Mouse (Mus musculus): ENCODE measurements at regions not wholly inside any gene's neighbourhood (a gene's known extent, or its start where the extent isn't known, plus 50 kb on each side); places are given as distances from the start of the nearest gene placed in this dataset.

DNA sequence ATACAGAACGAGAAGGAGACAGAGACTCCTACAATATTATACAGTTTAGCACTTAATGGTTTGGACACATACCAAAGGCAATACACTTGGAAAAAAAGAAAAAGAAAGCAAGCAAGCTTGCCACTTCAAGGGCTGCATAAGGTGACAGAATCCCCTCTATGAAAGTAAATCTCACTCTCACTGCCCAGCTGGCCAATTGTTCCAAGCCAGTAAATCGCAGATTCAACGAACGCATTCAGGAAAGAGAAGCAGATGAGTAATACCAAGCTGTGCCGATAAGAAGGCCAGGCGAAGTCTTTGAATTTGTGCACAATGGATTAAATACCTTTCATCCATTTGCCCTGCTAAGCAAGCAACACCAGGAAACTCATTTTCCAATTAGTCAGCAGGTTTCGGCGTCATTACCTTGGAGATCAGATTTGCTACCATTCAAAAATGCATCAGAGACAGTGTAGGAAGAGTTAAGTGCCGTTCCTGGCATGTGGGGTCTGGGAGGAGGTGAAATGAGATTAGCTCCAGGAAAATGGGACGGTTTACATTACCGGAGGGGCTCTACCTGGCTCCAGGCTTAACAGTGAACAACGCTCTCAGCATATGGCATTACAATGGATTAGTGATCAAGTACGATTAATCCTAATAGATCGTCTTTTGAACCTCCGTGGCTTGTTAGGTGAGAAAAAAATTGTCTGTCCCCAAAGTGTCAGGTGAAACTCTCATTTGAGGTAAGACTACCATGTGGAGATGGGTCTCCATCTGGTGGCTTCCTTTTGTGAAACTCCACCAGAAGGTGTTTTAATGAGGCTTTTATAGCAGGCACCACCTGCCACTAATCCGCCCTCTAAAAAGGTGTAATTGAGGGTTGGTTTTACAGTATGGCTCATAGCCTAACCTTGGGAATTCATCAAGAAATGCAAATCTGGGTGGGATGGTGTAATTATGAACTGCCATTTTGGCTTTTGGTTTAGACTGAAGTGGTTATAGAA is 518.2 kb upstream of the Mpdz start:
- peak; percentile 77 for DNase-seq

DNA sequence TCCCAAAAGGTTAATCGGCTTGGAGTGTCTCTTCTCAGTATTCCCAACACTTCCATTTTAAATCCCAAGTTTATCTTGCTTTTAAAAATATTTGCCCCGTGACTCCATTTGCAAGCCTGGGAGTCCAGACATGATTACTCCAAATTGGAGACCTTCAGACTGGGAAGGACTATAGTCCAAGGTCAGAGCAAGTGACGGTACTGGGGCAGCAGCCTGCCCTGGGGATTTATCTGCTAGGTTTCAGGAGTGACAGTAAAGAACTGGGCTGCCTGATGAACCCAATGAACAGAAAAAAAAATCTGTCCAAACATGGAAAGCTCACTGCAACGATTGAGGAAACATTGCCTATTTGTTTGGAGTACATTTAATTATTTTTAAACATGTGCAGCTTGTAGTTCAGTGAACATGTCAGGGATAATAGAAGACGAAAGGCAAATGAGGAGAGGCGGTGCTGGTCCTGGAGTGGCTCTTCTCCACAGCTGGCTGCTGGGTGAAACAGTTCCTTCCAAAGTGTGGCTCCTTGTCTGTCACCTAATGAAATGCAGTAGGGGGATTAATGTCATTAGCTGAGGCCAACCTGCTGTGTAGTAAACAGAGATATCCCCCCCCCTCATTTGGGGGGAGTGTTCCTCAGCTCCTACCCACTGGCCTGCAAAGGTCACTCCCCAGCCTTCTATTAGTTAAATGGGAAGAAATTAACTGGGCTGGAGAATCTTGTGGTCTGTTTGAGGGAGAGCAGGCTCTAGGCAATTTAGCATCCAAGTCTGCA is 514.5 kb upstream of the Mpdz start:
- no peak for DNase-seq

- DNase-seq, result no peak
Observed at GRCm38 (mm10) chr4:81953023-81953422, 510.4 kb upstream of the Mpdz start.

GRCm38 (mm10) chr4:81937384-81937783 is 494.8 kb upstream of the Mpdz start:
- DNase-seq, result peak; percentile 99

DNA sequence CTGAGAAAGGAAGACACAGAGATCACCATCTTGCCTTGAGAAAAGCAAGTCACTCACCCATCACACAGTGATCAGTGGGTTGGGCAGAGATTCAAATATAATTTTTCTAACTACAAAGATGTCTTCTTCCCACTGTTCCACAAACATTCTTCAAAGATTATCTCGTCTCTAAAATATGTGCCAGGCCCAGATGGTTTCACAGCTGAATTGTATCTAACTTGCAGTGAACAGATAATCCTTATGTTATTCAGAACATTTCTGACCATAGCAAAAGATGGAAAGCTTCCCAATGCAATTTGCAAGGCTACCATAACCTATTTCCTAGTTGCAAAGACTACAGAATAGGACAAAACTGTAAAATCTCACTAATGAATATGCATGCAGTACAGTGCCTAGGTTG is 488.3 kb upstream of the Mpdz start:
- no peak for DNase-seq

GRCm38 (mm10) chr4:81928581-81929244 is 486.1 kb upstream of the Mpdz start:
- no peak for DNase-seq

- no peak for DNase-seq
Observed at GRCm38 (mm10) chr4:81927176-81927714, 484.6 kb upstream of the Mpdz start.

GRCm38 (mm10) chr4:81926662-81927141 is 484.1 kb upstream of the Mpdz start:
- no peak for DNase-seq

DNA sequence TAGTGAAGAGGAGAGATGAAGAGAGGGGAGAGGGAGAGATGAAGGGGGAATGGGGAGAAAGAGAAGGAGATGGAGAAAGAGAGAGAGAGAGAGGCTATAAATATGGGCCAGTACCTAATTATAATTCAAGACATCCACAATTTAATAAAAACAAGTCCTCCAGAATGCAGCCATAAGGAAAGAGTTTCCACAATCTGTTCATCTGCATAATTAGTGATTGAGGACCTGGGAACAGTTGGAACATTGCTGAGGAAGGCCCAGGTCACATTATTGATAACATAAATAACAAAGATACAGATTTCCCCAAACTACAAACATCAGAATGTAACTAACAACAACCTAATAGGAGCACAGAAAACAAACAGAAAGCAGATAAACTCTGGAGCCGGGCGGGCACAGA is 483.0 kb upstream of the Mpdz start:
- no peak for DNase-seq

GRCm38 (mm10) chr4:81924120-81924519 is 481.5 kb upstream of the Mpdz start:
- no peak for DNase-seq

DNA sequence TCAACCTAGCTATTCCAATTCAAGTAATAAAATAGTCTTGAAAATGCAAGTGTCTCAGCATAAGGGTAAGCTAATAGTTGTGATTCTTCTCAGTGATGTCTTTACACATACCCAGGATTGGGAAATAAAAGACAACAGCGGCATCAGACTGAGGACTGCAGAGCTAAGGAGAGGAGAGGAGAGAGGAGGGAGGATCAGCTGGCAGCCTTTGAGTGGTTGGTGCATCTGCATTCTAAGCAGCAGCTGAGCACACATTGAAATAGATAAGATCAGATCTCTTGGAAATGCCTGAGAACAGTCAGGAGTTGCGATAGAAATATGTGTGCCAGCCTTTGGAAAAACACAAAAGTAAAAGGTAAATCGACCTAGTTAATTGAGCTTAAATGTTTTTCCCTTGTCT is 480.3 kb upstream of the Mpdz start:
- DNase-seq, result no peak

- no peak for DNase-seq
Observed at GRCm38 (mm10) chr4:81914971-81915370, 472.4 kb upstream of the Mpdz start.

DNA sequence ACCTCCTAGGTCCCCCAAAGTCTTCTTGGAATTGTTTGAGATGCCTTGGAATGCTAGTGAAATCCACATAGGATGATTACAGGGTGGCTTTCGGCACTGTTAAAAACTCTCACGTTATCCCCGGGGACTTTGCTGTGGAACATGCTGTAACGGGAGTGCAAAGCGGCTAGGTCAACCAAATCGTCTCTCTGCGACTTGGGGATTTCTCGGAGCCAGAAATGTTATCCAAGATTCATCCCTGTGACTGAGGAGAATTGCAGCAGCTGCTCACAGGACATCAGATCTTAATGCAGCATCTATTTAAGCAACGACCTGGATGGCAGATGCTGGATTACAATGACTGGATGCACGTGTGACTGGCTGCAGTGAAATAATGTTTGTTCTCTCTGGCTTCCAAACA is 470.7 kb upstream of the Mpdz start:
- no peak for DNase-seq

- no peak for DNase-seq
Observed at GRCm38 (mm10) chr4:81912653-81913052, 470.0 kb upstream of the Mpdz start.

GRCm38 (mm10) chr4:81899961-81900540 is 457.4 kb upstream of the Mpdz start:
- DNase-seq, result no peak

- DNase-seq, result no peak
Observed at GRCm38 (mm10) chr4:81898661-81899060, 456.0 kb upstream of the Mpdz start.

DNA sequence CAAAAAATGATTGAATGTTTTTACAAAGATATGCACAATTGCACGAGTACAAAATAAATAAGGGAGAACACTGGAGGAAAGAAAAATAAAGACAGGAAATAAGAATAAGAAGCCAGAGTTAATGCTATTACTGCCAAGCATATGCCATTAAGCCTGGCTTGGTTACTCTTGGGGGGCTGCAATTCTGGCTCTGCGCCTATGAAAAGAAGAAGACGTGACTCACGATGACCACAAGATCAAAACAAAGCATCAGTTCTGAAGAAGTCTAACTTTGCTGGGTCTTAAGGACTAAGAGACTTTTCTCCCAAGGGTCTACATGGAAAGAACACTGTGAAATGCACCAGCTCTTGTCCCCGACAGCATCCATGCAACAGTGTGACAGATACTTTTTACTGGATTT is 454.8 kb upstream of the Mpdz start:
- no peak for DNase-seq

DNA sequence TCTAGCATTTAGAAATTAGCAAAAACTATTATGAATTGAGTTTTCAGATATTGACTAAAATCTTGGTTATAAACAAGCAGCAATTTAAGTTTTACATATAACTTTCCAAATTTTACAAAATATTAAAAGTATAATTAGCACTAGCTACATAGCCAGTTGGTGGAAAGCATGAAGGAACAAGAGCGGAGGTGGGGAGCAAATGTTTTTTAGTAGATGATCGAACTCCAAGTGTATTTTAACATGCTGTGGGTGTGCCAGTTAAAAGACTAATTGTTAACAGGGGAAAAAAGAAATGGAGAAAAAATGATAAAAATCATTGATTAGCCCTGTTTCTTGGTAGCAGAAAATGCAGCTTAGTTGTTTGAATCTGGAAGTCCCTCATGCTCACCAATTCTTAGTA is 426.3 kb upstream of the Mpdz start:
- DNase-seq, result no peak

- no peak for DNase-seq
Observed at GRCm38 (mm10) chr4:81841642-81842494, 399.3 kb upstream of the Mpdz start.

DNA sequence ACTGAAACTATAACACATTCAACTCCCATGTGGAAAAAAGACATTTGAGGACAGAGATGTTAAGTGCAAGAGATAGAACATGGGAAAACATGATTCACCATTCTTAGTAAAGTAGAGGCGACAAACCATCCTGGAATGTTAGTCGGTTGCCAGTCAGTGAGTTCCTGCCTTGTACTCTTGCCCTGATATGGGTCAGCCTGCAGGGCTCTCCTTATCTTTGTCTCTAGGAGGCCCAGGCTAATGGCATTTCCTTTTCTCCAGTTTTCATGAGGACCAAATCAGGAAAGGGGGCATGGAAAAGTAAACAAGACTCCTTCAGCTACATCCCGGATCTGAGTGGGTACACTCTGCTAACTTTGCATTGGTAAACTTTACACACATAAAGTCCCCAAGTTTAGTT is 387.4 kb upstream of the Mpdz start:
- no peak for DNase-seq

DNA sequence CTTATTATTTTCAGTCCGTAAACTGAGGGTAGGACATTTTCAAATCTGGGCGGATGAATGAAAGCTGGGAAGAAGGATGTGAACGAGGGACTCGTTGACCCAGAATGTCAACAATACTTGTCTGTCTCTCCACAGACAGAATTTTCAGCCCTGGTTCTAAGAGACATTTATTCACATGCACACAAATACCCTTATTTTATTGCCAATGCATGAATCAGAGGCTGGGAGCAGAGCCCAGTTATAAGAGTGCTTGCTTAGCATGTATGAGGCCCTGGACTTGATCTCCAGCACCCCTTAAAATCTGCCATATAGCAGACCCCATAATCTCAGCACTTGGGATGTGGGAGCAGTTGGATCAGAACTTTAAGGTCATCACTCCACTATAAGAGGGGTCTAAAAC is 384.8 kb upstream of the Mpdz start:
- DNase-seq, result no peak

GRCm38 (mm10) chr4:81825966-81826365 is 383.4 kb upstream of the Mpdz start:
- no peak for DNase-seq
